Mouse (Mus musculus): ENCODE measurements around the gene Dnajc11. TPM values are rescaled to one million over a fixed set of nuclear protein-coding genes. Genes with fewer than 3 reads are reported as not detected.

The Dnajc11 gene
- polyA plus RNA-seq, 1 experiment: 60.8 TPM

- DNase-seq (ENCODE audit: low read depth, low spot score): peak; percentile 98
- WGBS: under 1% methylated on average over 35 of the region's 35 CpGs
These were observed 94.0 kb downstream of the Dnajc11 start, which contains the start of gene Zbtb48 for GRCm38 (mm10) chr4:152027524-152027923. Gene Zbtb48, minus strand, starts transcription at chr4:152027671.

GRCm38 (mm10) chr4:152028456-152028855 is 95.0 kb downstream of the Dnajc11 start:
- WGBS: 64% methylated on average over 15 of the region's 15 CpGs
- DNase-seq (ENCODE audit: low read depth, low spot score): no peak

GRCm38 (mm10) chr4:152029087-152029486 is 95.6 kb downstream of the Dnajc11 start:
- WGBS: 33% methylated on average over 5 of the region's 5 CpGs

GRCm38 (mm10) chr4:152029997-152030396 is 96.5 kb downstream of the Dnajc11 start:
- no peak for DNase-seq (ENCODE audit: low read depth, low spot score)
- 65% methylated on average over 4 of the region's 4 CpGs for WGBS

More at GRCm38 (mm10) chr4:152029087-152029486, 95.6 kb downstream of the Dnajc11 start:
- DNase-seq (ENCODE audit: low read depth, low spot score): no peak

Other genes starting within 250 kb of the Dnajc11 start
- gene Camta1, start 71.8 kb upstream of the Dnajc11 start, polyA plus RNA-seq (2012; rRNA removed): 3.6 and 4.1 TPM in 2 replicates
- gene Thap3, start 55.3 kb downstream of the Dnajc11 start, polyA plus RNA-seq (2012; rRNA removed): 21.0 and 24.7 TPM in 2 replicates
- gene Phf13, start 62.6 kb downstream of the Dnajc11 start, polyA plus RNA-seq (2012; rRNA removed): 4.4 and 4.8 TPM in 2 replicates
- 9.1 and 10.4 TPM in 2 replicates for gene Klhl21, start 75.1 kb downstream of the Dnajc11 start, polyA plus RNA-seq (2012; rRNA removed)
- 12.0 and 15.4 TPM in 2 replicates for gene Zbtb48, start 94.0 kb downstream of the Dnajc11 start, polyA plus RNA-seq (2012; rRNA removed)
- 0.04 and 0.07 TPM in 2 replicates for gene Tas1r1, start 104.9 kb downstream of the Dnajc11 start, polyA plus RNA-seq (2012; rRNA removed)
- 16.0 and 17.2 TPM in 2 replicates for gene Nol9, start 105.6 kb downstream of the Dnajc11 start, polyA plus RNA-seq (2012; rRNA removed)
- gene Plekhg5, start 138.8 kb downstream of the Dnajc11 start, polyA plus RNA-seq (2012; rRNA removed): 12.7 and 17.0 TPM in 2 replicates
- 3.6 and 4.0 TPM in 2 replicates for gene Tnfrsf25, start 182.2 kb downstream of the Dnajc11 start, polyA plus RNA-seq (2012; rRNA removed)
- gene Espn, start 218.7 kb downstream of the Dnajc11 start, polyA plus RNA-seq (2012; rRNA removed): 157 and 237 TPM in 2 replicates
- 7.5 and 17.1 TPM in 2 replicates for gene Hes2, start 225.2 kb downstream of the Dnajc11 start, polyA plus RNA-seq (2012; rRNA removed)
- gene Acot7, start 244.4 kb downstream of the Dnajc11 start, polyA plus RNA-seq (2012; rRNA removed): 50.9 and 56.5 TPM in 2 replicates

Measured in large intestine, adult 2 months (tissue).